Mouse (Mus musculus) hindbrain, embryonic 10.5 days (tissue): Measurements from ENCODE around the gene Aloxe3. TPM values are rescaled to one million over a fixed set of nuclear protein-coding genes. Genes with fewer than 3 reads are reported as not detected.
A peak's percentile ranks its signal among the peaks of the same experiment; 100 is the strongest.

Experiments used
- DNase-seq: peaks from one replicate; pipeline ENCODE4 v3.0.0-alpha.2; 2017; ENCODE audit warnings: low spot score
- H3K27ac ChIP-seq: fragments of 300-500 bp; sonication (generic); 2 replicates; pipeline ENCODE4 v1.5.1; 2016; ENCODE audit warnings: mild to moderate bottlenecking, moderate library complexity
- H3K27me3 ChIP-seq: fragments of 300-500 bp; sonication (generic); 2 replicates; pipeline ENCODE4 v1.6.1; 2016; ENCODE audit warnings: mild to moderate bottlenecking; ENCODE audit not compliant: poor library complexity, insufficient read depth, severe bottlenecking
- H3K36me3 ChIP-seq: fragments of 300-500 bp; sonication (generic); 2 replicates; pipeline ENCODE4 v1.6.1; 2016; ENCODE audit warnings: mild to moderate bottlenecking, moderate library complexity
- H3K4me1 ChIP-seq: fragments of 300-500 bp; sonication (generic); replicated peaks from 2 replicates; pipeline ENCODE4 v1.6.1; 2016; ENCODE audit warnings: mild to moderate bottlenecking
- H3K4me3 ChIP-seq: fragments of 300-500 bp; sonication (generic); 2 replicates; pipeline ENCODE4 v1.5.1; 2016; ENCODE audit warnings: mild to moderate bottlenecking, moderate library complexity
- H3K9me3 ChIP-seq: fragments of 300-500 bp; sonication (generic); 2 replicates; pipeline ENCODE4 v1.6.1; 2016; ENCODE audit warnings: mild to moderate bottlenecking, moderate library complexity
- WGBS: fragments of 180-500 bp; shearing (Covaris S2); methylation state at CpG from one replicate; pipeline ENCODE4 v1.1.7; 2016; 5-methylcytosine and 5-hydroxymethylcytosine counted together
- polyA plus RNA-seq: library from polyadenylated mRNA; unstranded; fragments of >200 nt; fragmentation: Nextera tagmentation; extraction: Ambion mirVana; gene quantifications from 2 replicates; pipeline ENCODE4 v1.2.1, GENCODE M21; 2016

Aloxe3 gene
- polyA plus RNA-seq, 1 experiment from 2014 or later, result 0.22 TPM

DNA sequence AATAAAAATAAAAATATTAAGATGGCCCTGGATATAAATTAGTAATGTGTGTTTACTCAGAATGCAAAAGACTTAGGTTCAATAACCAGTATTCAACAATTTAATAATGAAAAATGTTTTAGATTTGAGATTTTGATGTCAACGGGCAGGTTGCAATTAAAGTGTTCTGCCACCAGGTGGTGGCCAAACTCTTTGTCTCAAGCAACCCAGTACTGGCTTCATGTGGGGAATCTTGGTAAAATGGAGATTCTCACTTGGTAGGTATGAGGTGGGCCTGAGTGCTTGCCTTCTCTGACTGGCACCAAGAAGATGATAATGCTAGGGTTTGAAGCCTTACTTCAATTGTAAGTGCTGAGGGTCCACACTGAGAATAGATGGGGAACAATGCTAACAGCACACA is 67.1 kb downstream of the Aloxe3 start:
- Histone ChIP-seq H3K36me3 (no peaks in the 10 kb centered on the region), H3K9me3 (no peaks in the 10 kb centered on the region), H3K27ac (no peak overlapping the region), H3K4me1 (peaks cover 11% of the 10 kb centered on the region), H3K27me3 (peaks cover 35% of the 10 kb centered on the region), H3K4me3 (no peak overlapping the region)
- peak; percentile 24 for DNase-seq
- WGBS, result 0% methylated on average over 1 of the region's 1 CpGs

DNA sequence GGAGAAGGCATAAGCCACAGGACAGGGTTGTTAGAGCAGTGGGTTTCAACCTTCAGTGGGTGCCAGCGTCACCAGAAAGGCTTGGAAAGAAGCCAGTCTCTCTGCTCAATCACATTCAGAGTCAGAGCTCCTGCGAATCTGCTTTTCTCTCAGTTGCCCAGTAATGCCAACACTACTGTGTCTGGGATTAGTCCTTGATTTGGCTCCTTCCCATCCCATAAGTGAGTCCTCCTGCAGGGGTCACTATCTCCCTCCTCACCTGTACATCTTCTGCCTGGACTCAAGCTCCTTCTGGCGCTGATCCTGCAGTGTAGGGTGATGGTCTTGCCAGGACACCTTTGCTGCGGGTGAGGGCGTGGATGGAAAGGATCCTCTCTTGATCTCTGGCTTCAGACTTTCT is 71.1 kb downstream of the Aloxe3 start:
- peaks cover 47% of the 10 kb centered on the region for H3K27me3 ChIP-seq
- no peaks in the 10 kb centered on the region for H3K36me3 ChIP-seq
- no peaks in the 10 kb centered on the region for H3K9me3 ChIP-seq
- H3K4me1 ChIP-seq, result peaks cover 11% of the 10 kb centered on the region
- no peak for DNase-seq
- H3K4me3 ChIP-seq, result peak overlapping the region; percentile 38
- 9% methylated on average over 5 of the region's 5 CpGs for WGBS
- no peak overlapping the region for H3K27ac ChIP-seq

DNA sequence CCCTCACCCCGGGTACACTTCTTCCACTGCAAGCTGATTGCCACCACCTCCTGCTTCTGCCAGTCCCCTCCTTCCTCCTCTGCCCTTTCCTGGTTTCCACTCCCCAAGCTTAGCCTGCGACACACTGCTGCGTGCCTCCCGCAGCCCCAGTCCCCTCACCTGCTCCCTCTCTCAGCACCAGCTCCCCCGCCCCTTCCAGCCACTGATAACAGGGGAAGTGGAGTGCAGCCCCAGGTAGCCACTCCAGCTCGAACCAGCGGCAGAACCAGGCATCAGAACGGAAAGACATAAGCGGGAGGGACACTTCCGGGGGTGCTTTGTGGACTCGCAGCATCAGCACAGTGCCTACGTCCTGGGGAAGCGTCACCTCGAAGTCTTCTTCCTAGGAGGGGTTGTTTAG is 71.5 kb downstream of the Aloxe3 start:
- no peak for DNase-seq
- Histone ChIP-seq H3K36me3 (no peaks in the 10 kb centered on the region), H3K4me3 (peak overlapping the region; percentile 38), H3K27me3 (peaks cover 47% of the 10 kb centered on the region), H3K9me3 (no peaks in the 10 kb centered on the region), H3K4me1 (peaks cover 11% of the 10 kb centered on the region), H3K27ac (no peak overlapping the region)
- WGBS, result 3% methylated on average over 14 of the region's 14 CpGs

DNA sequence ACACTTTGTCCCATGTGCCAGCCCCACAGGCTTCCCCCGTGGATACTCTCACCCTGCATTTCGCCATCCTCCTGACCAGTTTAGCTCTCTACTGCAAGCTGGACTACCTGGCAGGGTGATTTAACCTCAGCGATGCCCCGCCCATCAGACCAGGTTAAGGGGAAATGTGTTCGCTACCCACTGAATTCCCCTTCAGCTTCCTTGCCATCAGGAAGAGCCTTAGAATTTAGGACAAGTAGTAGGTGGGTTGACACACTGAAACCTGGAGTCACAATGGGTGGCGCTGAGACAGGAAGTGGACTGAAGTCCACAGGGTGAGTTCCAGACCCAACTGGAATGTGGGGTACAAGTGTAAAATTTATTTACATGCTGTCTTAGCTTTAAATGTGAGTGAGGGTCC is 72.0 kb downstream of the Aloxe3 start, which contains the start of gene Alox8:
Gene Alox8 (minus strand): TSS at position 101 of the 400 bp plus-strand sequence.
- Histone ChIP-seq H3K36me3 (no peaks in the 10 kb centered on the region), H3K4me3 (peak within 1 kb of the TSS; percentile 38), H3K9me3 (no peaks in the 10 kb centered on the region), H3K4me1 (peaks cover 11% of the 10 kb centered on the region), H3K27me3 (peaks cover 47% of the 10 kb centered on the region), H3K27ac (no peak within 1 kb of the TSS)
- no peak for DNase-seq
- 30% methylated on average over 6 of the region's 6 CpGs for WGBS

Other genes starting within 250 kb of the Aloxe3 start
- 0.07 TPM in 1 of 2 replicates, not detected in the other for gene Rnf222, start 237.3 kb upstream of the Aloxe3 start, polyA plus RNA-seq
- 904 and 972 TPM in 2 replicates for gene Rpl26, start 224.3 kb upstream of the Aloxe3 start, polyA plus RNA-seq
- gene Odf4, start 198.8 kb upstream of the Aloxe3 start, polyA plus RNA-seq, result not detected in 2 replicates
- gene Arhgef15, start 168.4 kb upstream of the Aloxe3 start, polyA plus RNA-seq, result 7.9 and 8.6 TPM in 2 replicates
- 2.0 and 2.5 TPM in 2 replicates for gene Slc25a35, start 157.8 kb upstream of the Aloxe3 start, polyA plus RNA-seq
- gene Rangrf, start 150.7 kb upstream of the Aloxe3 start, polyA plus RNA-seq, result 69.7 and 78.1 TPM in 2 replicates
- 40.6 and 57.3 TPM in 2 replicates for gene Pfas, start 117.4 kb upstream of the Aloxe3 start, polyA plus RNA-seq
- gene Ctc1, start 110.0 kb upstream of the Aloxe3 start, polyA plus RNA-seq, result 89.8 and 90.9 TPM in 2 replicates
- gene Aurkb, start 80.2 kb upstream of the Aloxe3 start, polyA plus RNA-seq, result 184 and 228 TPM in 2 replicates
- gene Borcs6, start 66.2 kb upstream of the Aloxe3 start, polyA plus RNA-seq, result 8.5 and 12.6 TPM in 2 replicates
- gene Tmem107, start 55.1 kb upstream of the Aloxe3 start, polyA plus RNA-seq, result 56.6 and 57.6 TPM in 2 replicates
- 67.1 and 108 TPM in 2 replicates for gene Vamp2, start 37.4 kb upstream of the Aloxe3 start, polyA plus RNA-seq
- 7.8 and 9.8 TPM in 2 replicates for gene Per1, start 30.7 kb upstream of the Aloxe3 start, polyA plus RNA-seq
- gene Hes7, start 5.5 kb upstream of the Aloxe3 start, polyA plus RNA-seq, result 0.14 and 0.48 TPM in 2 replicates
- gene 9130213A22Rik, start 3.3 kb upstream of the Aloxe3 start, polyA plus RNA-seq, result 0.13 TPM in 1 of 2 replicates, not detected in the other
- gene Alox12b, start 31.1 kb downstream of the Aloxe3 start, polyA plus RNA-seq, result not detected in 2 replicates
- gene Alox8, start 71.9 kb downstream of the Aloxe3 start, polyA plus RNA-seq, result 0.10 TPM in 1 of 2 replicates, not detected in the other
- 0.06 and 0.09 TPM in 2 replicates for gene Gucy2e, start 111.1 kb downstream of the Aloxe3 start, polyA plus RNA-seq
- 34.2 and 36.7 TPM in 2 replicates for gene Cntrob, start 197.9 kb downstream of the Aloxe3 start, polyA plus RNA-seq
- 189 and 208 TPM in 2 replicates for gene Trappc1, start 198.1 kb downstream of the Aloxe3 start, polyA plus RNA-seq
- gene Kcnab3, start 200.4 kb downstream of the Aloxe3 start, polyA plus RNA-seq, result 1.2 and 2.7 TPM in 2 replicates
- 18.0 and 19.9 TPM in 2 replicates for gene Rnf227, start 214.6 kb downstream of the Aloxe3 start, polyA plus RNA-seq
- 45.1 and 46.9 TPM in 2 replicates for gene Chd3, start 243.5 kb downstream of the Aloxe3 start, polyA plus RNA-seq